Mouse (Mus musculus) intestine, embryonic 15.5 days (tissue): ENCODE results near the gene Orc3. TPM values are rescaled to one million over a fixed set of nuclear protein-coding genes. Genes with fewer than 3 reads are reported as not detected.

Experiments used
- ATAC-seq: fragments of 200-750 bp; cut with Nextera tagmentation; 2 replicates; pipeline ENCODE4 v1.8.0; 2017; ENCODE audit warnings: moderate TSS enrichment, moderate library complexity
- H3K27ac ChIP-seq: fragments of 300-500 bp; sonication (generic); 2 replicates; pipeline ENCODE4 v1.5.1; 2015; ENCODE audit warnings: mild to moderate bottlenecking, inconsistent platforms
- H3K27me3 ChIP-seq: fragments of 300-500 bp; sonication (generic); replicated peaks from 2 replicates; pipeline ENCODE4 v1.6.1; 2015; ENCODE audit warnings: inconsistent platforms
- H3K36me3 ChIP-seq: fragments of 300-500 bp; sonication (generic); 2 replicates; pipeline ENCODE4 v1.6.1; 2015; ENCODE audit warnings: inconsistent platforms
- H3K4me1 ChIP-seq: fragments of 300-500 bp; sonication (generic); replicated peaks from 2 replicates; pipeline ENCODE4 v1.6.1; 2015; ENCODE audit warnings: inconsistent platforms
- H3K4me2 ChIP-seq: fragments of 300-500 bp; sonication (generic); replicated peaks from 2 replicates; pipeline ENCODE4 v1.6.1; 2015; ENCODE audit warnings: mild to moderate bottlenecking, inconsistent platforms
- H3K4me3 ChIP-seq: fragments of 300-500 bp; sonication (generic); replicated peaks from 2 replicates; pipeline ENCODE4 v1.5.1; 2015; ENCODE audit warnings: inconsistent platforms
- H3K9ac ChIP-seq: fragments of 300-500 bp; sonication (generic); 2 replicates; pipeline ENCODE4 v1.6.1; 2015; ENCODE audit warnings: inconsistent platforms
- H3K9me3 ChIP-seq: fragments of 300-500 bp; sonication (generic); 2 replicates; pipeline ENCODE4 v1.6.1; 2016; ENCODE audit warnings: inconsistent platforms
- WGBS: fragments of 180-500 bp; shearing (Covaris S2); methylation state at CpG from one replicate; pipeline ENCODE4 v1.1.7; 2015; 5-methylcytosine and 5-hydroxymethylcytosine counted together
- polyA plus RNA-seq: library from polyadenylated mRNA; unstranded; fragments of >200 nt; fragmentation: Nextera tagmentation; extraction: Ambion mirVana; gene quantifications from 2 replicates; pipeline ENCODE4 v1.2.1, GENCODE M21; 2015

The Orc3 gene
- polyA plus RNA-seq, 1 experiment from 2014 or later = 78.8 TPM

DNA sequence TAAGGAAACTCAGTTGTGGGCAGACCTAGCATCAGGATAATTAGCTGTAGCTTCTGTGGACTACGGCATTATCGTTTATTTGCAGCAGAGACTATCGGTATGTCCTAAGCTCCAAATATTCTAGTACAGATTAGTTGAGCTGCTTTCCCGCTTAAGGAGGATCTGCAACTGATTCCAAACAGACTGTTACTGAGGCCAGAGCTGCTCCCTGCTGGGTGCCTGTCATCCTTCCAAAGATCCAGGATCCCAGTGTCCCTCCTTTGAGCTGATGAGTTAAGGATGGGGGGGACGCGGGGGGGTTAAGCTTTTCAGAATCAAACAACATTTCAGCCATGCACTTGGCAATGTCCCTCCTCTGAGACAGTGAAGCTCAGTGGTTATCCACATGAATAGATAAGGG is 84.8 kb downstream of the Orc3 start:
- Histone ChIP-seq H3K27ac (no peak overlapping the region), H3K4me3 (no peak overlapping the region), H3K27me3 (no peaks in the 10 kb centered on the region), H3K4me2 (no peak overlapping the region), H3K9me3 (no peaks in the 10 kb centered on the region), H3K36me3 (no peaks in the 10 kb centered on the region), H3K9ac (no peak overlapping the region), H3K4me1 (no peaks in the 10 kb centered on the region)
- WGBS = 81% methylated on average over 6 of the region's 6 CpGs
- ATAC-seq = no peak

GRCm38 (mm10) chr4:34529379-34529778 is 85.4 kb downstream of the Orc3 start:
- no peak overlapping the region for H3K4me2 ChIP-seq
- WGBS = 55% methylated on average over 4 of the region's 4 CpGs
- H3K9ac ChIP-seq = no peak overlapping the region
- H3K27me3 ChIP-seq = no peaks in the 10 kb centered on the region
- no peaks in the 10 kb centered on the region for H3K36me3 ChIP-seq
- H3K9me3 ChIP-seq = no peaks in the 10 kb centered on the region
- ATAC-seq = no peak
- H3K4me3 ChIP-seq = no peak overlapping the region
- no peaks in the 10 kb centered on the region for H3K4me1 ChIP-seq
- H3K27ac ChIP-seq = no peak overlapping the region

GRCm38 (mm10) chr4:34528430-34529100 is 86.2 kb downstream of the Orc3 start:
- H3K4me3 ChIP-seq = no peak overlapping the region
- H3K4me1 ChIP-seq = no peaks in the 10 kb centered on the region
- H3K27ac ChIP-seq = no peak overlapping the region
- 81% methylated on average over 1 of the region's 1 CpGs for WGBS
- no peaks in the 10 kb centered on the region for H3K27me3 ChIP-seq
- H3K9ac ChIP-seq = no peak overlapping the region
- no peaks in the 10 kb centered on the region for H3K9me3 ChIP-seq
- ATAC-seq = no peak
- H3K36me3 ChIP-seq = no peaks in the 10 kb centered on the region
- no peak overlapping the region for H3K4me2 ChIP-seq

GRCm38 (mm10) chr4:34526771-34527170 is 88.0 kb downstream of the Orc3 start:
- H3K4me2 ChIP-seq = no peak overlapping the region
- 80% methylated on average over 3 of the region's 3 CpGs for WGBS
- no peaks in the 10 kb centered on the region for H3K36me3 ChIP-seq
- H3K27ac ChIP-seq = no peak overlapping the region
- H3K27me3 ChIP-seq = no peaks in the 10 kb centered on the region
- H3K4me1 ChIP-seq = no peaks in the 10 kb centered on the region
- ATAC-seq = no peak
- H3K4me3 ChIP-seq = no peak overlapping the region
- no peak overlapping the region for H3K9ac ChIP-seq
- no peaks in the 10 kb centered on the region for H3K9me3 ChIP-seq

GRCm38 (mm10) chr4:34523586-34523985 is 91.2 kb downstream of the Orc3 start:
- Histone ChIP-seq H3K4me1 (no peaks in the 10 kb centered on the region), H3K9ac (no peak overlapping the region), H3K9me3 (no peaks in the 10 kb centered on the region), H3K4me3 (no peak overlapping the region), H3K4me2 (no peak overlapping the region), H3K27me3 (no peaks in the 10 kb centered on the region), H3K36me3 (no peaks in the 10 kb centered on the region), H3K27ac (no peak overlapping the region)
- 88% methylated on average over 4 of the region's 4 CpGs for WGBS
- no peak for ATAC-seq

DNA sequence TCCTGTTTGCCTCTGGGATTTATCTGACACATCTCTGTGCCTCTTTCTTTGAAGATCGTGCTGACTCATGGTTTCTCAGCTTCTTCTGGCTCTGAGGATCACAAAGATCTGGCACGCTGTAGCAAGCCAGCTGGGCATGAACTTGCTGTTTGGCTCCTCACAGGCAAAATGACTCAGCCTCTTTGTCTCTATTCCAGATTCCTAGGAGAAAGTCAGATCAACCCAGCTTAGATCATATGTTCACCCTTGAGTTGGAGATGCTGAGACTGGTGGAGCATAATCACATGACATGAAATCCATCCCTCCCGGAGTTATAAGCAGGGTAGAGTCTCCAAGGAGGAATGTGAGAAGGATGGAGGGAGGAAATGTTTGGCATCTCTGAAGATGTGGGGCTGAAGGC is 91.9 kb downstream of the Orc3 start:
- Histone ChIP-seq H3K27me3 (no peaks in the 10 kb centered on the region), H3K4me1 (no peaks in the 10 kb centered on the region), H3K4me3 (no peak overlapping the region), H3K36me3 (no peaks in the 10 kb centered on the region), H3K9ac (no peak overlapping the region), H3K4me2 (no peak overlapping the region), H3K27ac (no peak overlapping the region), H3K9me3 (no peaks in the 10 kb centered on the region)
- no peak for ATAC-seq
- WGBS = 83% methylated on average over 3 of the region's 3 CpGs

Other genes starting within 250 kb of the Orc3 start
- gene Akirin2, start 64.0 kb downstream of the Orc3 start, polyA plus RNA-seq = 43.8 and 51.3 TPM in 2 replicates
- gene Rars2, start within 50 bp of the Orc3 start, polyA plus RNA-seq = 70.8 and 74.8 TPM in 2 replicates
- gene Slc35a1, start 72.5 kb upstream of the Orc3 start, polyA plus RNA-seq = 61.6 and 71.4 TPM in 2 replicates
- 0.20 TPM in 1 of 2 replicates, not detected in the other for gene Cfap206, start 115.3 kb upstream of the Orc3 start, polyA plus RNA-seq
- not detected in 2 replicates for gene Gm136, start 141.3 kb upstream of the Orc3 start, polyA plus RNA-seq
- gene Smim8, start 163.5 kb upstream of the Orc3 start, polyA plus RNA-seq = 41.5 and 49.1 TPM in 2 replicates